Mouse (Mus musculus): Measurements from ENCODE around the gene Gm21973. TPM values are rescaled to one million over a fixed set of nuclear protein-coding genes. Genes with fewer than 3 reads are reported as not detected.

Gene Gm21973
- total and polyA plus RNA-seq, 2 experiments from 2014 or later = not detected

GRCm38 (mm10) chr15:10358039-10358948, 33.1 kb downstream of the Gm21973 start, which contains the start of gene Agxt2:
Gene Agxt2, plus strand, starts transcription at chr15:10358532.
- no peak within 1 kb of the TSS for H3K4me3 ChIP-seq (ENCODE audit: low read depth, low read length)
- no peak within 1 kb of the TSS for H3K9ac ChIP-seq
- TF ChIP-seq CTCF (IDR thresholded peaks at IDR 0.05; ENCODE audit: low read depth) = no peak
- H3K27me3 ChIP-seq (ENCODE audit: insufficient read depth, low read length) = no peaks in the 10 kb centered on the region
- H3K4me1 ChIP-seq (ENCODE audit: insufficient read depth) = no peaks in the 10 kb centered on the region
- no peak within 1 kb of the TSS for H3K27ac ChIP-seq (ENCODE audit: low read depth, low read length)
- no peaks in the 10 kb centered on the region for H3K36me3 ChIP-seq (ENCODE audit: insufficient read depth)
- DNase-seq = no peak
- H3K9me3 ChIP-seq (ENCODE audit: low read length) = no peaks in the 10 kb centered on the region
- ATAC-seq = no peak
- no peak within 1 kb of the TSS for H3K4me2 ChIP-seq (ENCODE audit: low read depth)
- WGBS = 81% methylated on average over 9 of the region's 9 CpGs

GRCm38 (mm10) chr15:10366331-10366730, 41.2 kb downstream of the Gm21973 start:
- Histone ChIP-seq H3K36me3 (ENCODE audit: insufficient read depth) (no peaks in the 10 kb centered on the region), H3K9ac (no peak overlapping the region), H3K9me3 (ENCODE audit: low read length) (no peaks in the 10 kb centered on the region), H3K4me1 (ENCODE audit: insufficient read depth) (no peaks in the 10 kb centered on the region), H3K4me2 (ENCODE audit: low read depth) (no peak overlapping the region), H3K4me3 (ENCODE audit: low read depth, low read length) (no peak overlapping the region), H3K27me3 (ENCODE audit: insufficient read depth, low read length) (no peaks in the 10 kb centered on the region), H3K27ac (ENCODE audit: low read depth, low read length) (no peak overlapping the region)
- WGBS = 96% methylated on average over 2 of the region's 2 CpGs
- ATAC-seq = no peak
- no peak for TF ChIP-seq CTCF (IDR thresholded peaks at IDR 0.05; ENCODE audit: low read depth)
- no peak for DNase-seq

GRCm38 (mm10) chr15:10375404-10375803, 50.2 kb downstream of the Gm21973 start:
- H3K4me3 ChIP-seq (ENCODE audit: low read depth, low read length) = no peak overlapping the region
- ATAC-seq = no peak
- H3K9me3 ChIP-seq (ENCODE audit: low read length) = no peaks in the 10 kb centered on the region
- no peak for TF ChIP-seq CTCF (IDR thresholded peaks at IDR 0.05; ENCODE audit: low read depth)
- H3K27me3 ChIP-seq (ENCODE audit: insufficient read depth, low read length) = no peaks in the 10 kb centered on the region
- 87% methylated on average over 3 of the region's 3 CpGs for WGBS
- no peak overlapping the region for H3K27ac ChIP-seq (ENCODE audit: low read depth, low read length)
- DNase-seq = no peak
- no peak overlapping the region for H3K9ac ChIP-seq
- H3K36me3 ChIP-seq (ENCODE audit: insufficient read depth) = no peaks in the 10 kb centered on the region
- H3K4me1 ChIP-seq (ENCODE audit: insufficient read depth) = no peaks in the 10 kb centered on the region
- H3K4me2 ChIP-seq (ENCODE audit: low read depth) = no peak overlapping the region

- Histone ChIP-seq H3K27ac (ENCODE audit: low read depth, low read length) (no peak overlapping the region), H3K9me3 (ENCODE audit: low read length) (no peaks in the 10 kb centered on the region), H3K4me3 (ENCODE audit: low read depth, low read length) (no peak overlapping the region), H3K27me3 (ENCODE audit: insufficient read depth, low read length) (no peaks in the 10 kb centered on the region), H3K9ac (no peak overlapping the region), H3K4me1 (ENCODE audit: insufficient read depth) (no peaks in the 10 kb centered on the region), H3K36me3 (ENCODE audit: insufficient read depth) (no peaks in the 10 kb centered on the region), H3K4me2 (ENCODE audit: low read depth) (no peak overlapping the region)
- no peak for DNase-seq
- WGBS = 83% methylated on average over 4 of the region's 4 CpGs
- no peak for ATAC-seq
- TF ChIP-seq CTCF (IDR thresholded peaks at IDR 0.05; ENCODE audit: low read depth) = no peak
Measured at GRCm38 (mm10) chr15:10378338-10378959, 53.3 kb downstream of the Gm21973 start.

GRCm38 (mm10) chr15:10379757-10380458, 54.7 kb downstream of the Gm21973 start:
- ATAC-seq = no peak
- no peaks in the 10 kb centered on the region for H3K4me1 ChIP-seq (ENCODE audit: insufficient read depth)
- no peak overlapping the region for H3K9ac ChIP-seq
- no peak overlapping the region for H3K4me2 ChIP-seq (ENCODE audit: low read depth)
- H3K4me3 ChIP-seq (ENCODE audit: low read depth, low read length) = no peak overlapping the region
- no peaks in the 10 kb centered on the region for H3K36me3 ChIP-seq (ENCODE audit: insufficient read depth)
- no peak overlapping the region for H3K27ac ChIP-seq (ENCODE audit: low read depth, low read length)
- no peaks in the 10 kb centered on the region for H3K27me3 ChIP-seq (ENCODE audit: insufficient read depth, low read length)
- H3K9me3 ChIP-seq (ENCODE audit: low read length) = no peaks in the 10 kb centered on the region
- DNase-seq = no peak
- 93% methylated on average over 3 of the region's 3 CpGs for WGBS
- TF ChIP-seq CTCF (IDR thresholded peaks at IDR 0.05; ENCODE audit: low read depth) = no peak

- TF ChIP-seq CTCF (IDR thresholded peaks at IDR 0.05; ENCODE audit: low read depth) = no peak
- no peaks in the 10 kb centered on the region for H3K4me1 ChIP-seq (ENCODE audit: insufficient read depth)
- no peak overlapping the region for H3K9ac ChIP-seq
- no peak overlapping the region for H3K27ac ChIP-seq (ENCODE audit: low read depth, low read length)
- H3K27me3 ChIP-seq (ENCODE audit: insufficient read depth, low read length) = no peaks in the 10 kb centered on the region
- H3K9me3 ChIP-seq (ENCODE audit: low read length) = no peaks in the 10 kb centered on the region
- WGBS = 85% methylated on average over 2 of the region's 2 CpGs
- H3K4me3 ChIP-seq (ENCODE audit: low read depth, low read length) = no peak overlapping the region
- DNase-seq = no peak
- H3K4me2 ChIP-seq (ENCODE audit: low read depth) = no peak overlapping the region
- no peaks in the 10 kb centered on the region for H3K36me3 ChIP-seq (ENCODE audit: insufficient read depth)
- no peak for ATAC-seq
Measured at GRCm38 (mm10) chr15:10387263-10387662, 62.1 kb downstream of the Gm21973 start.

All from forebrain, postnatal 0 days (tissue).